Mouse (Mus musculus): ENCODE data around the gene Smim8. TPM values are rescaled to one million over a fixed set of nuclear protein-coding genes. Genes with fewer than 3 reads are reported as not detected.

Gene Smim8
- polyA plus RNA-seq (2014; fragmentation: Illumina TruSeq; extraction: RNeasy Lipid Tissue Mini Kit (QIAGEN cat#74804); ENCODE audit: low replicate concordance): 119 TPM

DNA sequence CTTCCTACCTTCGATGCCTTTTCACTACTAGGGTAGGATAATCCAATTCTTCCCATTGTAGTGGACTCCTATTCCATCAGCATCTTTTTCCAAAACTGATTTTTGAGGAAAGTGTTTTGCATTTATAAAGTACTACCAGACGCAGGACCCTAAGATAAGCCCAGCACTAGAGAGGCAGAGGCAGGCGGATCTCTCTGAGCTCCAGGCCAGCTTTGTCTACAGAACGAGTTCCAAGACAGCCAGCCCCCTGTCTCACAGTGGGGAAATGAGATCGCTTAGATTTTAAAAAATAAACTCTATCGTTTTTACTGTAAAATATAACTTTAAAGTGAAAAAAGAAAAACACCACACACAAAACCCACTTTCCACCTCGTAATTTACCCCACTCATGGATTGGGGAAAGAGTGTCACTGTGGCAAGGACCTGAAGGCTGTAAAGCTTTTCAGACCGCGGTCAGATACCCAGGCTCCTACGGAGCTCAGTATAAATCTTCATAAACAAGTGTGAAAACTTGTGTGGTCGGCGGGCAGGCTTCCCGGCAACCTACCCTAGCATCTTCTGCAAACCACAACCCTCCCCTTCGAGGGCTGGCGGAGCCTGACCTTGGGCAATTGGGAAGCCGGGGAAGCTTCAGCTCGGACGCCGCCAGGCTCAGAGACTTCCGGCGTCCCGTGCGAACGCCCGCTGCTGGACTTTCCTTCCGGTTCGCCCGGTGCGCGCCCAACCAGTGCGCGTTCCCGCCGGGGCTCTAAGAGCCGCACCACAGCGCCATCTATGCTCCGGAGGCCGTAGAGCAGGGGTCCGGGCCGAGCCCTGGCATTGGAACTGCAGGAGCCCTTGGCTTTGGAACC, at the start of gene Smim8:
TSS of gene Smim8 (minus strand) at position 747 of the 851 bp plus-strand sequence.

DNA sequence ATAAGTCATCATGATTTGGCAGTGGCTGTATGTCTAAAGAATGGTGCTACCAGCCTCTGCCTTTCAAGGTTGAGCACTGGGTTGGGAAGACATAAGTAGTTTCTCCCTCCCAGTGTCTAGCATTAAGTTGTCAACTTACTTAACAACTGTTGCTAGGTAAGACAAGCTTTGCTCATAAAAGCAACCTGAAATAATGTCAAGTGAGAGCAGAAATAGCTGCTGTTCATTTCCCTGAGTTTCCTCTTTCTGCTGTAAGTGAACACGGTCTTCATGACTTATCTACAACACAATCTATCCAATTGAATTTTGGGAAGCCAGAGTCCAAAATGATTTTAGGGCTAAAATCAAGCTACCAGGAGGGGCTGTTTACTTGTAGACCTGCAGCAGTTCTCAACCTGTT, 22.1 kb downstream of the Smim8 start, which contains the start of gene Gm136:
TSS of gene Gm136 (minus strand) at position 101 of the 400 bp plus-strand sequence.

GRCm38 (mm10) chr4:34729851-34730341, 48.3 kb downstream of the Smim8 start, which contains the start of gene Cfap206:
TSS of gene Cfap206 (minus strand) at chr4:34730206.

Other genes with a start within 250 kb of the Smim8 start
- gene Akirin2, start 227.5 kb downstream of the Smim8 start, polyA plus RNA-seq (2014; fragmentation: Illumina TruSeq; extraction: RNeasy Lipid Tissue Mini Kit (QIAGEN cat#74804); ENCODE audit: low replicate concordance): 153 TPM
- 73.4 TPM for gene Orc3, start 163.5 kb downstream of the Smim8 start, polyA plus RNA-seq (2014; fragmentation: Illumina TruSeq; extraction: RNeasy Lipid Tissue Mini Kit (QIAGEN cat#74804); ENCODE audit: low replicate concordance)
- 92.4 TPM for gene Rars2, start 163.5 kb downstream of the Smim8 start, polyA plus RNA-seq (2014; fragmentation: Illumina TruSeq; extraction: RNeasy Lipid Tissue Mini Kit (QIAGEN cat#74804); ENCODE audit: low replicate concordance)
- 38.5 TPM for gene Slc35a1, start 91.0 kb downstream of the Smim8 start, polyA plus RNA-seq (2014; fragmentation: Illumina TruSeq; extraction: RNeasy Lipid Tissue Mini Kit (QIAGEN cat#74804); ENCODE audit: low replicate concordance)
- gene Cfap206, start 48.2 kb downstream of the Smim8 start, polyA plus RNA-seq (2014; fragmentation: Illumina TruSeq; extraction: RNeasy Lipid Tissue Mini Kit (QIAGEN cat#74804); ENCODE audit: low replicate concordance): not detected
- not detected for gene Gm136, start 22.2 kb downstream of the Smim8 start, polyA plus RNA-seq (2014; fragmentation: Illumina TruSeq; extraction: RNeasy Lipid Tissue Mini Kit (QIAGEN cat#74804); ENCODE audit: low replicate concordance)
- gene Zfp292, start 104.5 kb upstream of the Smim8 start, polyA plus RNA-seq (2014; fragmentation: Illumina TruSeq; extraction: RNeasy Lipid Tissue Mini Kit (QIAGEN cat#74804); ENCODE audit: low replicate concordance): 58.1 TPM
- not detected for gene Cga, start 115.4 kb upstream of the Smim8 start, polyA plus RNA-seq (2014; fragmentation: Illumina TruSeq; extraction: RNeasy Lipid Tissue Mini Kit (QIAGEN cat#74804); ENCODE audit: low replicate concordance)